Mouse (Mus musculus) layer of hippocampus, adult 6 months (tissue): ENCODE results near the gene Gm17019. TPM values are rescaled to one million over a fixed set of nuclear protein-coding genes. Genes with fewer than 3 reads are reported as not detected.

Experiments used
- long read RNA-seq, 2 experiments: library from polyadenylated mRNA; unstranded; transcript quantifications; one replicate each; pipeline ENCODE4 v2.0.0; 2019 to 2020
- polyA plus RNA-seq: library from polyadenylated mRNA; unstranded; fragments of <200 nt; fragmentation: Nextera tagmentation; gene quantifications from 2 replicates; pipeline ENCODE4 v1.2.3, GENCODE M21; 2021

Gm17019 gene
- not detected in 2 replicates for polyA plus RNA-seq
- long read RNA-seq, experiment 1, result 0 reads
- long read RNA-seq, experiment 2, result 0 reads

DNA sequence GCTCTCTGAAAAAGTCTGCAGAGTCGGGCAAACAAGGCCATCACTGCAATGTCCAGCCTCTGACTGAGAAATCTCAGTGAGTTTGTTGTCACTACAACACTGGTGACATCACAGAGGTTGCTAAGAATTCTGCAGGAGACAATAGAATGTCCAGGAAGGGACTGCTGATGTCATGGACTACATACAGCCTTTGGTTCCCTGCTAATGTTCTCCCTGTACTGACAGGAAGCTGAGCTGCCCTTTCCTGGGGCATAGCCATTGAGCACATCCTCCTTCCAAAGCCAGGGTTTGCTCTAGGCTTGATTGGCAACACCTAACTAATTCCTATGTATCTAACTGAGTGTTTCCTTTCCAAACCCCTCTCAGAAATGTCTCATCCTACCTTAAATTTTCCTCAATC lies at the start of gene Gm17019:
Gene Gm17019, minus strand, starts transcription at position 101 of the 400 bp plus-strand sequence.

Other genes starting within 250 kb of the Gm17019 start
- not detected in 2 replicates for gene Gm9758, start 118.1 kb downstream of the Gm17019 start, polyA plus RNA-seq
- gene Speer4e, start 94.6 kb downstream of the Gm17019 start, polyA plus RNA-seq, result not detected in 2 replicates
- gene Gm10354, start 54.1 kb downstream of the Gm17019 start, polyA plus RNA-seq, result not detected in 2 replicates